Mouse (Mus musculus) retina, postnatal 7 days (tissue): Measurements from ENCODE around the gene Mtg1.

Experiments used
- DNase-seq: peaks from one replicate; pipeline ENCODE4 v3.0.0-alpha.2; 2012; ENCODE audit warnings: low read depth, low spot score

Gene Mtg1

GRCm38 (mm10) chr7:140137135-140138020 lies at the start of gene Mtg1:
Gene Mtg1 (plus strand): TSS chr7:140137564.
- peak; percentile 92 for DNase-seq

GRCm38 (mm10) chr7:140090601-140091000 lies 46.8 kb upstream of the Mtg1 start:
- no peak for DNase-seq

- no peak for DNase-seq
Observed at GRCm38 (mm10) chr7:140092924-140093528, 44.3 kb upstream of the Mtg1 start, which contains the start of gene Prap1. Gene Prap1 (plus strand): TSS chr7:140093395.

GRCm38 (mm10) chr7:140094954-140095353 lies 42.4 kb upstream of the Mtg1 start:
- no peak for DNase-seq

GRCm38 (mm10) chr7:140095556-140095955 lies 41.8 kb upstream of the Mtg1 start:
- no peak for DNase-seq

GRCm38 (mm10) chr7:140096055-140096454 lies 41.3 kb upstream of the Mtg1 start:
- no peak for DNase-seq

GRCm38 (mm10) chr7:140098466-140098865 lies 38.9 kb upstream of the Mtg1 start:
- DNase-seq = no peak

- DNase-seq = no peak
Observed at GRCm38 (mm10) chr7:140101498-140101897, 35.9 kb upstream of the Mtg1 start.

GRCm38 (mm10) chr7:140101993-140102860 lies 35.1 kb upstream of the Mtg1 start, which contains the start of gene Fuom:
Gene Fuom (minus strand): TSS chr7:140102441.
- peak; percentile 60 for DNase-seq

- DNase-seq = no peak
Observed at GRCm38 (mm10) chr7:140104009-140104408, 33.4 kb upstream of the Mtg1 start.

- no peak for DNase-seq
Observed at GRCm38 (mm10) chr7:140111943-140112342, 25.4 kb upstream of the Mtg1 start.

GRCm38 (mm10) chr7:140115583-140116328 lies 21.6 kb upstream of the Mtg1 start, which contains the start of gene Paox:
Gene Paox (plus strand): TSS chr7:140115799.
- DNase-seq = no peak

GRCm38 (mm10) chr7:140116329-140117054 lies 20.9 kb upstream of the Mtg1 start, which contains the start of gene Echs1:
Gene Echs1 (minus strand): TSS chr7:140116476.
- DNase-seq = peak; percentile 67

- no peak for DNase-seq
Observed at GRCm38 (mm10) chr7:140120484-140120883, 16.9 kb upstream of the Mtg1 start.

- no peak for DNase-seq
Observed at GRCm38 (mm10) chr7:140121338-140121910, 15.9 kb upstream of the Mtg1 start.

- no peak for DNase-seq
Observed at GRCm38 (mm10) chr7:140122765-140123164, 14.6 kb upstream of the Mtg1 start.

GRCm38 (mm10) chr7:140124382-140124781 lies 13.0 kb upstream of the Mtg1 start:
- no peak for DNase-seq

GRCm38 (mm10) chr7:140125278-140126021 lies 11.9 kb upstream of the Mtg1 start:
- DNase-seq = peak; percentile 80

GRCm38 (mm10) chr7:140126022-140126350 lies 11.4 kb upstream of the Mtg1 start:
- no peak for DNase-seq
